Mouse (Mus musculus) olfactory bulb, adult 2 months (tissue): ENCODE measurements around the gene Bst2.

Experiments used
- CTCF ChIP-seq: fragments of 200-500 bp; IDR thresholded peaks from 2 replicates; pipeline ENCODE4 v1.5.1; 2012; ENCODE audit warnings: low read depth, mild to moderate bottlenecking, low read length, moderate library complexity; ENCODE audit not compliant: insufficient read depth
- POLR2A ChIP-seq: fragments of 200-500 bp; IDR thresholded peaks from 2 replicates; pipeline ENCODE4 v1.6.1; 2012; ENCODE audit warnings: mild to moderate bottlenecking, low read depth, low read length, moderate library complexity; ENCODE audit not compliant: insufficient read depth

GRCm38 (mm10) chr8:71568941-71569340, 31.7 kb upstream of the Bst2 start:
- TF ChIP-seq CTCF (no peak), POLR2A (no peak)
